Mouse (Mus musculus) left cerebral cortex, adult 2 months (tissue): ENCODE data around the gene Akr1c21. TPM values are rescaled to one million over a fixed set of nuclear protein-coding genes. Genes with fewer than 3 reads are reported as not detected.
"Not testable (repeated sequence)": the region's sequence is repeated elsewhere in the genome, so short reads cannot be mapped to it uniquely, and the experiment has no call there.

Experiments
- DNase-seq, 2 experiments: peaks; one replicate each; pipeline ENCODE4 v3.0.0; 2021 to 2022; ENCODE audit warnings: low spot score in 2 of 2, mixed read lengths in 1 of 2; ENCODE audit errors: extremely low spot score in 1 of 2
- H3K27ac ChIP-seq: fragments of 200-600 bp; 2 replicates; pipeline ENCODE4 v1.8.1; 2022
- H3K4me3 ChIP-seq: fragments of 200-600 bp; 2 replicates; pipeline ENCODE4 v1.8.1; 2022
- CTCF ChIP-seq: fragments of 200-600 bp; IDR thresholded peaks from 2 replicates; pipeline ENCODE4 v1.8.1; 2022; ENCODE audit warnings: antibody characterized with exemption, mild to moderate bottlenecking, moderate library complexity
- intact Hi-C: fragments of 180-260 bp; cut with DNase I; formaldehyde crosslinking; loops from one replicate; pipeline ENCODE4 v1.15.1; 2025
- long read RNA-seq, 2 experiments: library from polyadenylated mRNA; stranded (forward); transcript quantifications; one replicate each; pipeline ENCODE4 v2.0.0; 2021; ENCODE audit warnings: borderline mapping rate in 2 of 2
- total RNA-seq, 2 experiments: library from RNA; stranded (reverse); gene quantifications; 2 replicates each; pipeline ENCODE4 v1.2.3; 2021

Akr1c21 gene
- not detected for total RNA-seq
- long read RNA-seq, experiment 1 = 0 reads
- long read RNA-seq, experiment 2 = 0 reads

GRCm38 (mm10) chr13:4573871-4574270 lies at the start of gene Akr1c21:
Gene Akr1c21, plus strand, starts transcription at chr13:4574075.
- no peak within 1 kb of the TSS for H3K27ac ChIP-seq
- no peak for DNase-seq
- TF ChIP-seq CTCF = no peak
- H3K4me3 ChIP-seq = no peak within 1 kb of the TSS
- intact Hi-C loops = no loop called here

- intact Hi-C loops = no loop called here
- no peak for DNase-seq
Observed at GRCm38 (mm10) chr13:4559143-4559542, 14.7 kb upstream of the Akr1c21 start.

GRCm38 (mm10) chr13:4560500-4560899 lies 13.4 kb upstream of the Akr1c21 start:
- TF ChIP-seq CTCF = no peak
- intact Hi-C loops = no loop called here

More at GRCm38 (mm10) chr13:4559143-4559542, 14.7 kb upstream of the Akr1c21 start:
- Histone ChIP-seq H3K4me3 (no peak overlapping the region), H3K27ac (no peak overlapping the region)
- TF ChIP-seq CTCF = no peak

GRCm38 (mm10) chr13:4565996-4566395 lies 7.9 kb upstream of the Akr1c21 start:
- no peak overlapping the region for H3K4me3 ChIP-seq
- no peak for TF ChIP-seq CTCF
- DNase-seq = no peak
- no peak overlapping the region for H3K27ac ChIP-seq
- intact Hi-C loops = no loop called here

More at GRCm38 (mm10) chr13:4560500-4560899, 13.4 kb upstream of the Akr1c21 start:
- no peak overlapping the region for H3K27ac ChIP-seq
- H3K4me3 ChIP-seq = no peak overlapping the region
- no peak for DNase-seq

- DNase-seq = no peak
- intact Hi-C loops = no loop called here
- TF ChIP-seq CTCF = no peak
- no peak overlapping the region for H3K4me3 ChIP-seq
- H3K27ac ChIP-seq = no peak overlapping the region
Observed at GRCm38 (mm10) chr13:4576921-4577320, 3.0 kb downstream of the Akr1c21 start.

- DNase-seq, H3K4me3 ChIP-seq, H3K27ac ChIP-seq: not testable (repeated sequence)
- intact Hi-C loops = loop anchor here (10.0 kb wide), 1 partner anchor 219 kb away; no protein-coding TSS in a partner anchor
Observed at GRCm38 (mm10) chr13:4603431-4603830, 29.6 kb downstream of the Akr1c21 start.

GRCm38 (mm10) chr13:4606821-4607220 lies 32.9 kb downstream of the Akr1c21 start:
- TF ChIP-seq CTCF = no peak
- Histone ChIP-seq H3K4me3 (no peak overlapping the region), H3K27ac (no peak overlapping the region)
- no peak for DNase-seq
- intact Hi-C loops = loop anchor here (10.0 kb wide), 1 partner anchor 222 kb away; no protein-coding TSS in a partner anchor

- no peak for DNase-seq
- Histone ChIP-seq H3K27ac (peak overlapping the region; percentile 81), H3K4me3 (peak overlapping the region; percentile 55)
- intact Hi-C loops = loop anchor here (10.0 kb wide), 1 partner anchor 224 kb away; no protein-coding TSS in a partner anchor
- no peak; the same call in 1 of the 2 replicates for TF ChIP-seq CTCF
Observed at GRCm38 (mm10) chr13:4608530-4608929, 34.7 kb downstream of the Akr1c21 start.

- Histone ChIP-seq H3K4me3 (peak within 1 kb of the TSS; percentile 55), H3K27ac (peak within 1 kb of the TSS; percentile 81)
- no peak for TF ChIP-seq CTCF
- intact Hi-C loops = loop anchor here (10.0 kb wide), 1 partner anchor 224 kb away; no protein-coding TSS in a partner anchor
- peak; percentile 82 to 89 for DNase-seq
Observed at GRCm38 (mm10) chr13:4608961-4609409, 35.1 kb downstream of the Akr1c21 start, which contains the start of gene Akr1e1. Gene Akr1e1, minus strand, starts transcription at chr13:4609174.

GRCm38 (mm10) chr13:4610902-4611301 lies 37.0 kb downstream of the Akr1c21 start:
- no peak for DNase-seq
- Histone ChIP-seq H3K27ac (no peak overlapping the region), H3K4me3 (no peak overlapping the region)
- peak; percentile 60 for TF ChIP-seq CTCF
- intact Hi-C loops = loop anchor here (2.0 to 10.0 kb wide), 5 partner anchors 326 to 598 kb away; no protein-coding TSS in a partner anchor

Other genes with a start within 250 kb of the Akr1c21 start
- not detected for gene Akr1c6, start 139.8 kb upstream of the Akr1c21 start, total RNA-seq
- not detected for gene Akr1c20, start 50.7 kb upstream of the Akr1c21 start, total RNA-seq
- 10 to 100 TPM; 19.6 to 20.7 TPM for gene Akr1e1, start 35.1 kb downstream of the Akr1c21 start, total RNA-seq